Mouse (Mus musculus): Measurements from ENCODE around the gene Arhgdib.

- TF ChIP-seq POLR2A (IDR thresholded peaks at IDR 0.05; ENCODE audit: insufficient read length, low read depth): no peak
- no peak for TF ChIP-seq CEBPB (IDR thresholded peaks at IDR 0.05; ENCODE audit: insufficient read depth, poor library complexity, severe bottlenecking)
- no peak for TF ChIP-seq MAX (IDR thresholded peaks at IDR 0.05; ENCODE audit: low read depth)
- TF ChIP-seq POLR2AphosphoS2 (IDR thresholded peaks at IDR 0.05; ENCODE audit: insufficient read length, low read depth): no peak
- TF ChIP-seq MYOG (IDR thresholded peaks at IDR 0.05; ENCODE audit: control insufficient read depth in 1 of 3, insufficient read depth in 1 of 3, insufficient read length in 2 of 3, low read depth in 2 of 3): no peak
- no peak for TF ChIP-seq SRF (IDR thresholded peaks at IDR 0.05; ENCODE audit: control insufficient read depth, insufficient read length, low read depth)
- TF ChIP-seq MYOD1 (IDR thresholded peaks at IDR 0.05; ENCODE audit: control insufficient read depth in 1 of 3, insufficient read length in 2 of 3, low read depth in 2 of 3): no peak
- TF ChIP-seq TCF12 (IDR thresholded peaks at IDR 0.05; ENCODE audit: insufficient read depth, poor library complexity, severe bottlenecking): no peak
- TF ChIP-seq E2F4 (IDR thresholded peaks at IDR 0.05; ENCODE audit: insufficient read depth): no peak
- no peak for TF ChIP-seq USF1 (IDR thresholded peaks at IDR 0.05; ENCODE audit: low read depth)
These were observed 15.4 kb upstream of the Arhgdib start for GRCm38 (mm10) chr6:136957062-136957461.
